Mouse (Mus musculus) thymus, adult 2 months (tissue): Measurements from ENCODE around the gene Luzp1.

Source experiments
- CTCF ChIP-seq: fragments of 200-500 bp; IDR thresholded peaks from 2 replicates; pipeline ENCODE4 v1.5.1; 2012; ENCODE audit warnings: mild to moderate bottlenecking, control low read depth, low read length, moderate library complexity, borderline replicate concordance; ENCODE audit not compliant: control insufficient read depth, poor library complexity, insufficient read depth; ENCODE audit errors: extremely low read depth
- POLR2A ChIP-seq: fragments of 200-500 bp; IDR thresholded peaks from 2 replicates; pipeline ENCODE4 v1.6.1; 2012; ENCODE audit warnings: mild to moderate bottlenecking, low read length, control low read depth, moderate library complexity; ENCODE audit not compliant: control insufficient read depth, poor library complexity, insufficient read depth; ENCODE audit errors: extremely low read depth

DNA sequence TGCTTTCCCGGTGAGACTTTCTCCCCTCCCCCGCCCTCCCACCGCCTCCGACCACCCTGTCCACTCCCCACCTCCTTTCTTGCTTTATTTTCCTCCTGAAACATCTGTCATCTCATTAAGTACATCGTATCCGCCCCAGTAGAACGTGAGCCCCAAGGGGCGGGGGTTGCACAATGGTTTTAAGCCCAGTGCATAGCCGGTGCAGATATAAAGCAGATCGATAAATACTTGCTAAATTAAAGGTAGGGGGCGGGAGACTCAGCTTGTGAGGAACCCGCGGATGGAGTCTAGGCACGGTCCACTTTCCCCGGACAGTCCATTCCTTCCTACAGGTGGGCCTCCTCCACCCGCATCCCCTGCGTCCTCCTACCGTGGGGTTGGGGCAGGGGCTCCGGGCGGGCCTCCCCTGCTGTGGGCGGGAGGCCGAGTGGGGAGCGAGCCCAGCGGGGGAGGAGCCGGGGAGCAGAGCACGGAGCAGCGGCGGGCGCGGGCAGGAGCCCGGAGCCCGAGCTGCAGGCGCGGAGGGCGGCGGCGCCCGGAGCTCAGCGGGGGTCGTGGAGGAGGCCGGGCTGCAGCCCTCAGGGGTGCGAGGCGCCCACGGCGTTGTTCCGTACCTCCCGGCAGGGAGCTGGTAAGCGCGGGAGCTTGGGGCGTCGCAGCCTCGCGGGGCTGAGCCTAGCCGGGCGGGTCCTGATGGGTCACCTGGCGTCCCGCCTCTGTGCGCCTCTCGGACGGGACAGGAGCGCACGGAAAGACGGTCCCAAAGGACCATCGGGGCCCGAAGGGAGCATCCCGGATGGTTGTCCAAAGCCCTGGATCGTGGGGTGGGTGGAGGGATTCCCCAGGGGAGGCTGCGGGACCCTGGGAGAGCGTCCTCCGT is 45.2 kb upstream of the Luzp1 start:
- TF ChIP-seq POLR2A = no peak
- TF ChIP-seq CTCF = no peak
